Mouse (Mus musculus): Measurements from ENCODE around the gene Heg1.

DNA sequence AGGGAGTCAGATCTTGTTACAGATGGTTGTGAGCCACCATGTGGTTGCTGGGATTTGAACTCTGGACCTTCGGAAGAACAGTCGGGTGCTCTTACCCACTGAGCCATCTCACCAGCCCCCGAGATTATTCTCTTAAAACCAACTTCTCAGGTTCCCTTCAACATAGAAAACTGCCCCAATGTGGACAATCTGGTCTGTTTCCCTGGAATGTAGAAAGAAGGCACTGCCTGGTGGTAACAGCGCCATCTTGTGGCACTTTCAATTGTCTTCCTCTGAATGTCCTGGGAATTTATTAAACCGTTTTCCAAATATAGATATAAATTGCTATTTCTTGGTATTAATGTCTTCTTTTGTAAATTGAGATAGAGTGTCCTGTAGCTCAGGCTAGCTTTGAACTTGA is 113.7 kb downstream of the Heg1 start:
- TF ChIP-seq CTCF (IDR thresholded peaks at IDR 0.05; ENCODE audit: low read depth) (peak; percentile 84), EP300 (IDR thresholded peaks at IDR 0.05; ENCODE audit: low read depth) (no peak)

Data from liver, postnatal 0 days (tissue).